Mouse (Mus musculus) heart, embryonic 10.5 days (tissue): Measurements from ENCODE around the gene Fam240b. TPM values are rescaled to one million over a fixed set of nuclear protein-coding genes. Genes with fewer than 3 reads are reported as not detected.

Experiments used
- DNase-seq: peaks from one replicate; pipeline ENCODE4 v3.0.0-alpha.2; 2017; ENCODE audit warnings: low spot score
- H3K27ac ChIP-seq: fragments of 300-500 bp; sonication (generic); 2 replicates; pipeline ENCODE4 v1.5.1; 2016; ENCODE audit warnings: mild to moderate bottlenecking
- H3K27me3 ChIP-seq: fragments of 300-500 bp; sonication (generic); 2 replicates; pipeline ENCODE4 v1.6.1; 2016; ENCODE audit warnings: mild to moderate bottlenecking; ENCODE audit not compliant: poor library complexity, insufficient read depth, severe bottlenecking
- H3K36me3 ChIP-seq: fragments of 300-500 bp; sonication (generic); 2 replicates; pipeline ENCODE4 v1.6.1; 2016; ENCODE audit warnings: mild to moderate bottlenecking, moderate library complexity
- H3K4me1 ChIP-seq: fragments of 300-500 bp; sonication (generic); 2 replicates; pipeline ENCODE4 v1.6.1; 2016; ENCODE audit warnings: mild to moderate bottlenecking
- H3K4me3 ChIP-seq: fragments of 300-500 bp; sonication (generic); 2 replicates; pipeline ENCODE4 v1.5.1; 2016; ENCODE audit warnings: mild to moderate bottlenecking, moderate library complexity
- H3K9me3 ChIP-seq: fragments of 300-500 bp; sonication (generic); 2 replicates; pipeline ENCODE4 v1.6.1; 2016; ENCODE audit warnings: mild to moderate bottlenecking, moderate library complexity
- WGBS: fragments of 180-500 bp; shearing (Covaris S2); methylation state at CpG from one replicate; pipeline ENCODE4 v1.1.7; 2016; 5-methylcytosine and 5-hydroxymethylcytosine counted together
- polyA plus RNA-seq: library from polyadenylated mRNA; unstranded; fragments of >200 nt; fragmentation: Nextera tagmentation; extraction: Ambion mirVana; gene quantifications from 2 replicates; pipeline ENCODE4 v1.2.1, GENCODE M21; 2016

Fam240b gene
- polyA plus RNA-seq, 1 experiment from 2014 or later: not detected

DNA sequence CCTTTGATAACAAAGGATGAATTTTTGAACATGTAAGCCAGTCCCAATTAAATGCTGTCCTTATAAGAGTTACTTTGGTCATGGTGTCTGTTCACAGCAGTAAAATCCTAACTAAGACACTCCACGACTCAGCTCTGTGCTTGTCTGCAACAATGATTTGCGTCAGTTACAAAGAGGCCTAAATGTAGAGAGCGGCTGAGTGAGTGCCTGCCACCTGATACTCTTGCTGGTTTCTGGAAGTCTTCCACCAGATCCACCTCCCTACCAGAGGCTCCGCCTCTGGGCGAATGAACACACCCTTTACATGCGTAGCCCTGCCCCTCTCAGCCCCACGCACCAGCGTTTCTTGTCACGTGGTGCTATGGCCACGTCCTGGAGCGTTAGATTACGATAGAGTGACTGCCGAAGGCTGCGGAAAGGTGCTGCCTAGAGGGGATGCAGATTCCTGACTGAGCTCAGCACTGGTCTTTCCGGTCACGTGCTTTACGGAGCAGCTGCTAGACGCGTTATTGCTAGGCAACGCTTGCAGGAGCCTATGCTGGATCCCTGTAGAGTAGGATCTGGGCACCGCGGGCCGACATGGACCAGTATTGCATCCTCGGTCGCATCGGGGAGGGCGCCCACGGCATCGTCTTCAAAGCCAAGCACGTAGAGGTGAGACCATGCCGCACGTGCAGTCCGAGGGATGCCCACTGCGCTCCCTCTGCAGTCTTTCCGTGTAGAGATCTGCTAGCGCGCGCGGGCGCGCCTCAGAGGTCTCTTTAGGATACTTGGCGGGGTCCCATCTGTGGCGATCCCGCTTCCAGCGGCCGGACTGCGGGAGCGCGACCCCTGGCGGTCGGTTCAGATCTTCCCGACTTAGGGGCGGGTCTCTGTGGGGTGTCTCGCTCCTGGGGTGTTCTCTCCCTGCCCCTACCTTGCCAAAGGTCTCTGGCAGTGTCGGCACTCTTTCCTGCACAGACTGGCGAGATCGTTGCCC is 65.3 kb downstream of the Fam240b start, which contains the start of gene Cdk20:
Gene Cdk20 (plus strand): TSS at position 298 of the 979 bp plus-strand sequence.
- Histone ChIP-seq H3K36me3 (no peaks in the 10 kb centered on the region), H3K27ac (peak within 1 kb of the TSS; percentile 79), H3K4me3 (peak within 1 kb of the TSS; percentile 66), H3K9me3 (no peaks in the 10 kb centered on the region), H3K4me1 (peaks cover 9% of the 10 kb centered on the region), H3K27me3 (no peaks in the 10 kb centered on the region)
- DNase-seq: peak; percentile 99
- WGBS: under 1% methylated on average over 57 of the region's 57 CpGs

Other genes starting within 250 kb of the Fam240b start
- 23.7 and 26.8 TPM in 2 replicates for gene Cdc14b, start 222.5 kb downstream of the Fam240b start, polyA plus RNA-seq
- 58.6 and 60.3 TPM in 2 replicates for gene Aaed1, start 185.1 kb downstream of the Fam240b start, polyA plus RNA-seq
- 240 and 241 TPM in 2 replicates for gene Ctsl, start 126.9 kb downstream of the Fam240b start, polyA plus RNA-seq
- 4.1 and 6.2 TPM in 2 replicates for gene Cdk20, start 65.5 kb downstream of the Fam240b start, polyA plus RNA-seq